Mouse (Mus musculus): ENCODE measurements around the gene Dexi.
A peak's percentile ranks its signal among the peaks of the same experiment; 100 is the strongest.

Dexi gene

GRCm38 (mm10) chr16:10536961-10537360 lies 5.9 kb downstream of the Dexi start:
- DNase-seq: no peak

- no peak for DNase-seq
Observed at GRCm38 (mm10) chr16:10536323-10536722, 6.5 kb downstream of the Dexi start.

GRCm38 (mm10) chr16:10534567-10534966 lies 8.3 kb downstream of the Dexi start:
- no peak for DNase-seq

GRCm38 (mm10) chr16:10533781-10534180 lies 9.1 kb downstream of the Dexi start:
- no peak for DNase-seq

GRCm38 (mm10) chr16:10530179-10530578 lies 12.7 kb downstream of the Dexi start:
- no peak for DNase-seq

- DNase-seq: no peak
Observed at GRCm38 (mm10) chr16:10528382-10528781, 14.5 kb downstream of the Dexi start.

GRCm38 (mm10) chr16:10527046-10527644 lies 15.7 kb downstream of the Dexi start:
- DNase-seq: no peak

GRCm38 (mm10) chr16:10525610-10525980 lies 17.3 kb downstream of the Dexi start:
- no peak for DNase-seq

GRCm38 (mm10) chr16:10524866-10525609 lies 17.8 kb downstream of the Dexi start:
- no peak for DNase-seq

GRCm38 (mm10) chr16:10523650-10524049 lies 19.2 kb downstream of the Dexi start:
- no peak for DNase-seq

GRCm38 (mm10) chr16:10522811-10523210 lies 20.0 kb downstream of the Dexi start:
- peak; percentile 53 for DNase-seq

GRCm38 (mm10) chr16:10520908-10521614 lies 21.8 kb downstream of the Dexi start:
- DNase-seq: peak; percentile 56

- DNase-seq: no peak
Observed at GRCm38 (mm10) chr16:10518030-10518429, 24.8 kb downstream of the Dexi start.

GRCm38 (mm10) chr16:10515953-10516572 lies 26.8 kb downstream of the Dexi start:
- no peak for DNase-seq

GRCm38 (mm10) chr16:10511134-10511520 lies 31.7 kb downstream of the Dexi start:
- no peak for DNase-seq

- no peak for DNase-seq
Observed at GRCm38 (mm10) chr16:10510477-10511133, 32.2 kb downstream of the Dexi start.

GRCm38 (mm10) chr16:10508691-10509090 lies 34.2 kb downstream of the Dexi start:
- DNase-seq: no peak

GRCm38 (mm10) chr16:10507445-10507844 lies 35.4 kb downstream of the Dexi start:
- no peak for DNase-seq

- no peak for DNase-seq
Observed at GRCm38 (mm10) chr16:10503058-10503457, 39.8 kb downstream of the Dexi start.

- no peak for DNase-seq
Observed at GRCm38 (mm10) chr16:10501865-10502264, 41.0 kb downstream of the Dexi start.

- DNase-seq: no peak
Observed at GRCm38 (mm10) chr16:10499122-10499521, 43.7 kb downstream of the Dexi start.

GRCm38 (mm10) chr16:10498096-10498602 lies 44.7 kb downstream of the Dexi start:
- peak; percentile 71 for DNase-seq

GRCm38 (mm10) chr16:10495824-10496298 lies 47.0 kb downstream of the Dexi start:
- DNase-seq: peak; percentile 83
